Mouse (Mus musculus): ENCODE measurements around the gene Mdm4.

DNA sequence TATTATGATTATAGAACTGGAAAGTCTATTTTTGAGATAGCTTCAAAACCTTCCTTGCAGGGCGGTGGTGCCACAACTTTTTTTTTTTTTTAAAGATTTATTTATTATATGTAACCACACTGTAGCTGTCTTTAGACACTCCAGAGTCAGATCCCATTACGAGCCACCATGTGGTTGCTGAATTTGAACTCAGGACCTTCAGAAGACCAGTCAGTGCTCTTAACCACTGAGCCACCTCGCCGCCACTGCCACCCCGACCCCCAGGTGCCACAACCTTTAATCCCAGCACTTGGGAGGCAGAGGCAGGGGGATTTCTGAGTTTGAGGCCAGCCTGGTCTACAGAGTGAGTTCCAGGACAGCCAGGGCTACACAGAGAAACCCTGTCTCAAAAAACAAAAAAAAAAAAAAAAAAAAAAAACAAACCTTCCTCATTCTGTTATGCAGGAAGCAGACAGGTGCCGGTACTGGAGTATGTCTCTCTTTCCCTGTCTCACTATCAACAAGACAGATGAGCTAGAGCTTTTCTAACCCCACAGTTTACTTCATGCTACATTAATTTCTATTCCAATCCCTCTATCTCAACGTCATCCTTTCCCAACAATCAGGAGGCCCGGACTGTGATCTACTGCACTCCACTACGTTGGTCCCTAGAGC lies 13.5 kb downstream of the Mdm4 start:
- TF ChIP-seq POLR2A (IDR thresholded peaks at IDR 0.05; ENCODE audit: control insufficient read depth, low read depth, low read length) (no peak), CTCF (IDR thresholded peaks at IDR 0.05; ENCODE audit: control insufficient read depth, insufficient read depth, insufficient replicate concordance, low read depth, low read length) (no peak)
